Mouse (Mus musculus) erythroid progenitor cell, adult 5-6 weeks (primary cell): Measurements from ENCODE around the gene Anapc11. TPM values are rescaled to one million over a fixed set of nuclear protein-coding genes. Genes with fewer than 3 reads are reported as not detected.

Experiments
- ATAC-seq: replicated peaks from 2 replicates; pipeline ENCODE4 v1.8.0; 2016; ENCODE audit warnings: moderate number of reproducible peaks, mild to moderate bottlenecking, moderate TSS enrichment, inconsistent platforms; ENCODE audit not compliant: poor library complexity, low FRiP score, severe bottlenecking
- total RNA-seq, 2 experiments: library from RNA; stranded (forward) in 1 of 2; stranded (reverse) in 1 of 2; fragments of 150-400 nt in 1 of 2; fragments of 186-747, 209-891 nt in 1 of 2; gene quantifications; 2 replicates each; pipeline versions ENCODE4 v1.2.3 to v1.2.4; 2015 to 2017; ENCODE audit warnings: low replicate concordance in 2 of 2

Anapc11 gene
- total RNA-seq, 2 experiments from 2014 or later, result 2.8 to 28.1 TPM

- peak; percentile 56 for ATAC-seq
Measured at GRCm38 (mm10) chr11:120623961-120624679, 25.9 kb downstream of the Anapc11 start.

- peak; percentile 69 for ATAC-seq
Measured at GRCm38 (mm10) chr11:120624680-120625111, 26.5 kb downstream of the Anapc11 start.

- ATAC-seq, result no peak
Measured at GRCm38 (mm10) chr11:120625152-120625775, 27.0 kb downstream of the Anapc11 start, which contains the start of gene Sirt7. TSS of gene Sirt7 (minus strand) at chr11:120625240.

GRCm38 (mm10) chr11:120626785-120627467 is 28.7 kb downstream of the Anapc11 start:
- ATAC-seq, result no peak

- no peak for ATAC-seq
Measured at GRCm38 (mm10) chr11:120627468-120628300, 29.5 kb downstream of the Anapc11 start.

GRCm38 (mm10) chr11:120628601-120629340 is 30.6 kb downstream of the Anapc11 start:
- ATAC-seq, result no peak

- ATAC-seq, result peak; percentile 63
Measured at GRCm38 (mm10) chr11:120629341-120629730, 31.1 kb downstream of the Anapc11 start.

- ATAC-seq, result peak; percentile 37
Measured at GRCm38 (mm10) chr11:120629911-120630310, 31.7 kb downstream of the Anapc11 start.

- peak; percentile 17 for ATAC-seq
Measured at GRCm38 (mm10) chr11:120630401-120630871, 32.2 kb downstream of the Anapc11 start.

GRCm38 (mm10) chr11:120630881-120631725 is 32.9 kb downstream of the Anapc11 start:
- ATAC-seq, result no peak

GRCm38 (mm10) chr11:120631726-120632448 is 33.7 kb downstream of the Anapc11 start:
- peak; percentile 45 for ATAC-seq

GRCm38 (mm10) chr11:120632559-120633519 is 34.6 kb downstream of the Anapc11 start:
- ATAC-seq, result peak; percentile 50

- peak; percentile 51 for ATAC-seq
Measured at GRCm38 (mm10) chr11:120633520-120634343, 35.5 kb downstream of the Anapc11 start, which contains the start of gene Mafg. TSS of gene Mafg (minus strand) at chr11:120633600.

GRCm38 (mm10) chr11:120634810-120635209 is 36.6 kb downstream of the Anapc11 start:
- ATAC-seq, result no peak

- ATAC-seq, result no peak
Measured at GRCm38 (mm10) chr11:120641255-120641654, 43.0 kb downstream of the Anapc11 start.
